In the genomic region with DNA sequence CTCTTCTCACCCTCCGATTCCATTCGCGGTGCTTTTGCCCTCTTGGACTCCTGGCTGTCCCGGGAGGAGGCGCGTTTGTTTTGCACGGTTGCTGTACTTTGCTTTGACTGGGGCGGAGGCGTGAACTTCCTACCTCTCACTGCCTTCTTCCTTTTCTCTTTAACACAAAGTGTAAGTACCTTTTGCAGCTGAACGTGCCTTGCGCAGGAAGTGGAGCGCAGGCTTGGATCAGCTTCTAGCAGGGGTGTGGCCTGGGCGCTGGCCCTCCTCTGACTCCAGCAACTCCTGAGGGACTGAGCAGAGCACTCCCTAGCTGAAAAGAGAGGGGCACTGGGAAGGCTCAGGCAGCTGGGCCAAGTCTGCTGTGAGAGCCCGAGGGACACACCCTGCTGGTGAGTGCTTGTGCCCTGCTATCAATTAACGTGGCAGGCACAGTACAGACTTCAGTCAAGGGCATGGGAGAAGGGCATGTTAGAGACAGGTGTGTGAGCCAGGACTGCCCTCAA, we compare ENCODE assay signal across 8 mouse cellular contexts. TPM values are rescaled to one million over a fixed set of nuclear protein-coding genes. Genes with fewer than 3 reads are reported as not detected.
A peak's percentile ranks its signal among the peaks of the same experiment; 100 is the strongest.
DNase-seq lines count a peak whose midpoint lies in the region; ATAC-seq lines count a peak whose summit lies in the region.

A gene (plus strand): TSS at position 300 of the 506 bp plus-strand sequence.

- ATAC-seq in megakaryocyte progenitor cell, adult 5-6 weeks (replicated peaks; ENCODE audit: poor library complexity) = peak; percentile 58

- no peaks in the 10 kb centered on the region for H3K27me3 ChIP-seq in splenic B cell, adult 2 months (ENCODE audit: control insufficient read depth, insufficient read depth, low read length, poor library complexity, severe bottlenecking)

- under 1% methylated on average over 15 of the region's 15 CpGs for WGBS in large intestine, adult 2 months

- peak; percentile 34 for DNase-seq in MN1 (ENCODE audit: low spot score)
- peak; percentile 40 for DNase-seq in embryo, embryonic 9.5 days (ENCODE audit: extremely low spot score)
- peak; percentile 44 for DNase-seq in heart, postnatal 4 days
- DNase-seq in large intestine, adult 2 months (ENCODE audit: low read depth, low spot score) = peak; percentile 87
- peak; percentile 67 for DNase-seq in splenic B cell, adult 2 months (ENCODE audit: low read depth, low spot score)
- no peak for DNase-seq in frontal cortex, postnatal 25 days (ENCODE audit: low spot score in 2 of 2)
- DNase-seq in cerebellum, adult 18-20 months = no peak

- no peaks in the 10 kb centered on the region for H3K36me3 ChIP-seq in splenic B cell, adult 2 months (ENCODE audit: control insufficient read depth, insufficient read depth, low read length, poor library complexity, severe bottlenecking)

RNA-seq across cellular contexts. Expression of the gene that starts here (rescaled TPM):
- total RNA-seq in heart, postnatal 4 days (2021) = under 1 TPM; 0.20 to 0.26 TPM
- 6.5 and 10.3 TPM in 2 replicates for polyA plus RNA-seq in large intestine, adult 2 months (2012; rRNA removed)
- total RNA-seq in megakaryocyte progenitor cell, adult 5-6 weeks (2015) = 0.22 TPM in 1 of 2 replicates, not detected in the other
- 0.17 TPM in 1 of 2 replicates, not detected in the other for total RNA-seq in megakaryocyte progenitor cell, adult 5-6 weeks (2017)

Comparison
In these comparisons a context has a peak if more than half of its experiments do, and no peak if none do; other contexts are left out.
1. Peak in DNase-seq in heart, postnatal 4 days; RNA of the gene not detected or under 1 TPM.
2. Peak in ATAC-seq in megakaryocyte progenitor cell, adult 5-6 weeks; RNA of the gene not detected or under 1 TPM.
3. DNase-seq: peak in MN1 (single experiment), embryo, embryonic 9.5 days (single experiment), large intestine, adult 2 months (single experiment) and splenic B cell, adult 2 months (single experiment); none in frontal cortex, postnatal 25 days (0 of 2) and cerebellum, adult 18-20 months (0 of 2).